Mouse (Mus musculus) lung, postnatal 0 days (tissue): ENCODE results near the gene Drd4. TPM values are rescaled to one million over a fixed set of nuclear protein-coding genes. Genes with fewer than 3 reads are reported as not detected.

Source experiments
- ATAC-seq: fragments of 200-750 bp; cut with Nextera tagmentation; 2 replicates; pipeline ENCODE4 v1.8.0; 2017; ENCODE audit warnings: moderate library complexity
- DNase-seq: peaks from one replicate; pipeline ENCODE4 v3.0.0-alpha.2; 2016; ENCODE audit warnings: low spot score
- H3K27ac ChIP-seq: fragments of 300-500 bp; sonication (generic); 2 replicates; pipeline ENCODE4 v1.5.1; 2014; ENCODE audit warnings: antibody characterized with exemption, mild to moderate bottlenecking, low read length, mixed read lengths
- H3K27me3 ChIP-seq: fragments of 300-500 bp; sonication (generic); replicated peaks from 2 replicates; pipeline ENCODE4 v1.6.1; 2014; ENCODE audit warnings: low read length, mixed read lengths; ENCODE audit not compliant: insufficient read depth
- H3K36me3 ChIP-seq: fragments of 300-500 bp; sonication (generic); 2 replicates; pipeline ENCODE4 v1.6.1; 2014; ENCODE audit warnings: low read length, mixed read lengths; ENCODE audit not compliant: insufficient read depth
- H3K4me1 ChIP-seq: fragments of 300-500 bp; sonication (generic); 2 replicates; pipeline ENCODE4 v1.6.1; 2014; ENCODE audit warnings: antibody characterized with exemption, low read depth, low read length, mixed read lengths; ENCODE audit not compliant: insufficient read depth
- H3K4me2 ChIP-seq: fragments of 300-500 bp; sonication (generic); replicated peaks from 2 replicates; pipeline ENCODE4 v1.6.1; 2014; ENCODE audit warnings: low read depth, mild to moderate bottlenecking, low read length, moderate library complexity, mixed read lengths
- H3K4me3 ChIP-seq: fragments of 300-500 bp; sonication (generic); 2 replicates; pipeline ENCODE4 v1.5.1; 2014; ENCODE audit warnings: low read depth, low read length
- H3K9ac ChIP-seq: fragments of 300-500 bp; sonication (generic); replicated peaks from 2 replicates; pipeline ENCODE4 v1.6.1; 2014; ENCODE audit warnings: low read depth, mild to moderate bottlenecking
- H3K9me3 ChIP-seq: fragments of 300-500 bp; sonication (generic); 2 replicates; pipeline ENCODE4 v1.6.1; 2016; ENCODE audit warnings: low read length, mixed read lengths
- CTCF ChIP-seq: IDR thresholded peaks from 2 replicates; pipeline ENCODE4 v1.5.1; 2016; ENCODE audit warnings: antibody characterized with exemption, mild to moderate bottlenecking
- EP300 ChIP-seq: IDR thresholded peaks from 2 replicates; pipeline ENCODE4 v1.6.1; 2016; ENCODE audit warnings: antibody characterized with exemption, mild to moderate bottlenecking, control low read depth
- WGBS: fragments of 180-500 bp; shearing (Covaris S2); extraction: QIAGEN DNeasy Blood & Tissue Kit; methylation state at CpG from one replicate; pipeline ENCODE4 v1.1.7; 2014; 5-methylcytosine and 5-hydroxymethylcytosine counted together
- polyA plus RNA-seq: library from polyadenylated mRNA; unstranded; fragments of >200 nt; fragmentation: Nextera tagmentation; extraction: Ambion mirVana; gene quantifications from 2 replicates; pipeline ENCODE4 v1.2.1, GENCODE M21; 2015

Gene Drd4
- polyA plus RNA-seq, 1 experiment from 2014 or later = 0.12 TPM

- ATAC-seq (peak; percentile 2; the same call in 1 of the 2 replicates), DNase-seq (peak; percentile 47)
- H3K4me2 ChIP-seq = peak overlapping the region; percentile 89
- peaks cover 6% of the 10 kb centered on the region for H3K36me3 ChIP-seq
- no peaks in the 10 kb centered on the region for H3K9me3 ChIP-seq
- H3K4me3 ChIP-seq = peak overlapping the region; percentile 52
- TF ChIP-seq EP300 = no peak
- peaks cover 17% of the 10 kb centered on the region; the same call in 1 of the 2 replicates for H3K4me1 ChIP-seq
- peak overlapping the region; percentile 99 for H3K27ac ChIP-seq
- H3K27me3 ChIP-seq = no peaks in the 10 kb centered on the region
- 11% methylated on average over 24 of the region's 24 CpGs for WGBS
- peak overlapping the region; percentile 83 for H3K9ac ChIP-seq
These were observed 36.7 kb downstream of the Drd4 start for GRCm38 (mm10) chr7:141328373-141328990.

DNA sequence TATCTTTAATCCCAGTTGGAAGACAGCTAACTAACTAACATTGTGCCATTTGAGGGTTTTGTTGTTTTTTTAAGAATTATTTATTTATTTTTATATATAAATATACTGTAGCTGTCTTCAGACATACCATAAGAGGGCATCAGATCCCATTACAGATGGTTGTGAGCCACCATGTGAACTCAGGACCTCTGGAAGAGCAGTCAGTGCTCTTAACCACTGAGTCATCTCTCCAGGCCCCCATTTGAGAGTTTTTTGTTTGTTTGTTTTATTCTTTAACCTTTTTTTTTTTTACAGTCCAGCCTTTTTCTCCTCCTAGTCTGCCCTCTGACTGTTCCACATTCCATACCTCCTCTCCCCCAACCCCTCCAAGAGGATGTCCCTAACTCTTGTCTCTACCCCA is 38.9 kb downstream of the Drd4 start:
- Histone ChIP-seq H3K27me3 (no peaks in the 10 kb centered on the region), H3K4me3 (no peak overlapping the region), H3K4me2 (no peak overlapping the region), H3K9me3 (no peaks in the 10 kb centered on the region), H3K27ac (no peak overlapping the region), H3K9ac (no peak overlapping the region), H3K4me1 (peaks cover 17% of the 10 kb centered on the region; the same call in 1 of the 2 replicates), H3K36me3 (peaks cover 14% of the 10 kb centered on the region)
- ATAC-seq (no peak), DNase-seq (no peak)
- TF ChIP-seq EP300 (no peak), CTCF (no peak)

DNA sequence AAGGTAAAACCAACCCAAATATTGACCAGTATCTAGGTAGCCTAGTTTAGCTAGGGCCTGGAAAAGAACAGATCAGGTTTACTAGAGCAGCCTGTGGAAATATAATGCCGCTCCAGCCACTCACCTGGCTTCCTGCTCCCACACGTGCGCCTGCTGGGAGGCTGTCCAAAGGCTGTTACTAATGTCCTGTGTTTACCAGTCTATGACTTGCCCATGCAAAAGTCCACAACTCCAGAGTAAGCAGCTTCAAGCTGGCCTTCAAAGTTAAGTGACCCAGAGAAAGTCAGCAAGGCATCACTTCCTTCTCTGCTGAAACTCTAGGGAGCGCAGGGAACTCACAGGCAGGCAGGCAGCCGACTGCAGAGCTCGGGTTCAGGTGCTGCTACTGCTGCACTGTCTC is 40.2 kb downstream of the Drd4 start:
- H3K9me3 ChIP-seq = no peaks in the 10 kb centered on the region
- no peak overlapping the region for H3K9ac ChIP-seq
- H3K36me3 ChIP-seq = peaks cover 14% of the 10 kb centered on the region
- peaks cover 7% of the 10 kb centered on the region; the same call in 1 of the 2 replicates for H3K4me1 ChIP-seq
- DNase-seq (peak; percentile 40), ATAC-seq (no peak)
- no peak overlapping the region for H3K27ac ChIP-seq
- 71% methylated on average over 6 of the region's 6 CpGs for WGBS
- no peaks in the 10 kb centered on the region for H3K27me3 ChIP-seq
- no peak overlapping the region for H3K4me2 ChIP-seq
- TF ChIP-seq CTCF (no peak), EP300 (no peak)
- H3K4me3 ChIP-seq = no peak overlapping the region

GRCm38 (mm10) chr7:141335044-141335579 is 43.3 kb downstream of the Drd4 start:
- DNase-seq = no peak
- Histone ChIP-seq H3K27ac (no peak overlapping the region), H3K9me3 (no peaks in the 10 kb centered on the region), H3K36me3 (peaks cover 14% of the 10 kb centered on the region), H3K4me1 (peaks cover 10% of the 10 kb centered on the region), H3K4me2 (no peak overlapping the region), H3K27me3 (no peaks in the 10 kb centered on the region), H3K4me3 (no peak overlapping the region), H3K9ac (no peak overlapping the region)
- ATAC-seq = no peak
- TF ChIP-seq CTCF (no peak), EP300 (no peak)
- WGBS = 77% methylated on average over 2 of the region's 2 CpGs

GRCm38 (mm10) chr7:141335682-141336081 is 43.9 kb downstream of the Drd4 start:
- TF ChIP-seq CTCF (no peak), EP300 (no peak)
- H3K27ac ChIP-seq = no peak overlapping the region
- no peaks in the 10 kb centered on the region for H3K9me3 ChIP-seq
- no peak for ATAC-seq
- no peak overlapping the region for H3K4me3 ChIP-seq
- no peaks in the 10 kb centered on the region for H3K27me3 ChIP-seq
- H3K4me2 ChIP-seq = no peak overlapping the region
- H3K4me1 ChIP-seq = peaks cover 10% of the 10 kb centered on the region
- WGBS = 85% methylated on average over 4 of the region's 4 CpGs
- no peak overlapping the region for H3K9ac ChIP-seq
- peaks cover 14% of the 10 kb centered on the region for H3K36me3 ChIP-seq
- no peak for DNase-seq

- no peak for TF ChIP-seq EP300
- TF ChIP-seq CTCF = no peak
- H3K36me3 ChIP-seq = peaks cover 14% of the 10 kb centered on the region
- H3K9me3 ChIP-seq = no peaks in the 10 kb centered on the region
- H3K4me2 ChIP-seq = no peak overlapping the region
- DNase-seq = no peak
- WGBS = 80% methylated on average over 3 of the region's 3 CpGs
- no peaks in the 10 kb centered on the region for H3K27me3 ChIP-seq
- H3K9ac ChIP-seq = no peak overlapping the region
- H3K4me1 ChIP-seq = peaks cover 10% of the 10 kb centered on the region
- no peak for ATAC-seq
- H3K27ac ChIP-seq = no peak overlapping the region
- no peak overlapping the region for H3K4me3 ChIP-seq
These were observed 44.5 kb downstream of the Drd4 start for GRCm38 (mm10) chr7:141336296-141336695.
